Mouse (Mus musculus) T-helper 1 cell (primary cell): ENCODE results near the gene Lrrc75b.

Experiments used
- in situ Hi-C: fragments of 300-600 bp; cut with MboI, MseI; formaldehyde crosslinking; loops from one replicate; pipeline ENCODE4 v1.15.1; 2025; ENCODE audit warnings: high pct_unique_total_duplicates

Gene Lrrc75b

GRCm38 (mm10) chr10:75559676-75560548 is at the start of gene Lrrc75b:
TSS of gene Lrrc75b (minus strand) at chr10:75560330.
- in situ Hi-C loops, result no loop called here

GRCm38 (mm10) chr10:75608975-75609374 is 48.8 kb upstream of the Lrrc75b start:
- in situ Hi-C loops, result no loop called here

GRCm38 (mm10) chr10:75607253-75607652 is 47.1 kb upstream of the Lrrc75b start:
- in situ Hi-C loops, result no loop called here

- in situ Hi-C loops, result no loop called here
These were observed 45.2 kb upstream of the Lrrc75b start for GRCm38 (mm10) chr10:75605162-75605846.

- in situ Hi-C loops, result no loop called here
These were observed 40.1 kb upstream of the Lrrc75b start for GRCm38 (mm10) chr10:75600189-75600730.

GRCm38 (mm10) chr10:75595981-75596380 is 35.9 kb upstream of the Lrrc75b start:
- in situ Hi-C loops, result no loop called here

GRCm38 (mm10) chr10:75592585-75592984 is 32.5 kb upstream of the Lrrc75b start:
- in situ Hi-C loops, result no loop called here

- in situ Hi-C loops, result no loop called here
These were observed 31.2 kb upstream of the Lrrc75b start for GRCm38 (mm10) chr10:75591211-75591894.

- in situ Hi-C loops, result loop anchor here (5.0 kb wide), 1 partner anchor 48 kb away; no protein-coding TSS in a partner anchor
These were observed 29.5 kb upstream of the Lrrc75b start for GRCm38 (mm10) chr10:75589651-75590050.

GRCm38 (mm10) chr10:75589129-75589528 is 29.0 kb upstream of the Lrrc75b start, which contains the start of gene Ggt5:
TSS of gene Ggt5 (plus strand) at chr10:75589340.
- in situ Hi-C loops, result loop anchor here (5.0 kb wide), 1 partner anchor 48 kb away; no protein-coding TSS in a partner anchor

- in situ Hi-C loops, result loop anchor here (5.0 kb wide), 1 partner anchor 49 kb away; no protein-coding TSS in a partner anchor
These were observed 28.2 kb upstream of the Lrrc75b start for GRCm38 (mm10) chr10:75588336-75588735.

- in situ Hi-C loops, result loop anchor here (5.0 kb wide), 1 partner anchor 50 kb away; no protein-coding TSS in a partner anchor
These were observed 27.7 kb upstream of the Lrrc75b start for GRCm38 (mm10) chr10:75587781-75588180.

- in situ Hi-C loops, result loop anchor here (5.0 kb wide), 1 partner anchor 51 kb away; no protein-coding TSS in a partner anchor
These were observed 26.4 kb upstream of the Lrrc75b start for GRCm38 (mm10) chr10:75586553-75586879.

GRCm38 (mm10) chr10:75585876-75586552 is 25.9 kb upstream of the Lrrc75b start:
- in situ Hi-C loops, result loop anchor here (5.0 kb wide), 1 partner anchor 51 kb away; no protein-coding TSS in a partner anchor

- in situ Hi-C loops, result no loop called here
These were observed 19.0 kb upstream of the Lrrc75b start for GRCm38 (mm10) chr10:75579129-75579528.

- in situ Hi-C loops, result no loop called here
These were observed 13.8 kb upstream of the Lrrc75b start for GRCm38 (mm10) chr10:75573965-75574364.

GRCm38 (mm10) chr10:75573181-75573580 is 13.1 kb upstream of the Lrrc75b start:
- in situ Hi-C loops, result no loop called here

- in situ Hi-C loops, result no loop called here
These were observed 11.8 kb upstream of the Lrrc75b start for GRCm38 (mm10) chr10:75571937-75572336.

GRCm38 (mm10) chr10:75570981-75571657 is 11.0 kb upstream of the Lrrc75b start:
- in situ Hi-C loops, result no loop called here

- in situ Hi-C loops, result no loop called here
These were observed 8.7 kb upstream of the Lrrc75b start for GRCm38 (mm10) chr10:75568851-75569250.
